Mouse (Mus musculus) c-Kit-positive CD71-negative TER-119-negative erythroid progenitor cells, embryonic 14.5 days (primary cell): ENCODE results near the gene Il10rb.
A peak's percentile ranks its signal among the peaks of the same experiment; 100 is the strongest.

Experiments
- DNase-seq: peaks from one replicate; pipeline ENCODE4 v3.0.0-alpha.2; 2013; ENCODE audit warnings: low read depth

Gene Il10rb

DNA sequence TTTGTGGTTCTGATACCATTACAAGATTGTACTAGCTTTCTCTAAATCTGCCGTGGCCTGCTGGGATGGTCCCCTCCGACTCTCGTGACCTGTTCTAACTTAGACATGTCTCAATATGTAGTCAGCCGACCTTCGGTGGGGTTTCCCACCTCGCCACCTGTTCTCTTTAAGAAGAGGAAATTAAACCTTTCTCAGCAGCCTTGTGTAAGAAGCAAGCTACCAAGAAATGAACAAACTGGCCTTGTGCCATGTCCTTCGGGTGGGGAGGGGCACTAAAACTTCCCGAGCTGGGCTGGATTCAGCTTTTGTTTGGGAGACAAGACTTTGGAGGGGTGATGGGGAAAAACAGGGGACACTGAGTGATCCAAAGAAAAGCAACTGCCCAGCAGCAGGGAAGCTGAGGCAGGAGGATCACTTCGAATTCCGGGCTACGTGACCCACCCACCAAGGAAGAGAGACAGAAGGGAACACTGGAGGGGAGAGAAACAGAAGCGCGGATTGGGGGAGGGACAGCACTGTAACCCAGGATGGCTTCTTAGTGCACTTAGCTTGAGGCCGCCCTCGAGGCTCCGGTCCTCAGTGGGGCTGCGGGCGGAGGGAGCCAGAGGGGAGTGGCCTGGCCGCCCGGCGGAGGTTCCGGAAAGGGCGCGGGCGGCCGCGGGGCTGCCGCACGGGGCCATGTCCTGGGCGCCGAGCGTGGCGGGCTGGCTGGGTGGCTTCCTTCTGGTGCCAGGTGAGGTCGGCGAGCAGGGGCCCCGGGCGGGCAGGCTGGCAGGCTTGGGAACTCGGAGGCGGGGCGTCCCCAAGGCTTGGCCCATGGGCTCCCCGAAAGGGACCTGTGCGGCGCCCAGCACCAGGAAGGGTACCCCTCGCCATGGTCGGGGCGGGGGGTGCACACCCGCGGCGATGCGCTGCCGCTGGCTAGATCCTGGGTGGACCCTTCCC, at the start of gene Il10rb:
Gene Il10rb, plus strand, starts transcription at position 525 of the 945 bp plus-strand sequence.
- DNase-seq: peak; percentile 47

- no peak for DNase-seq
Measured at GRCm38 (mm10) chr16:91356760-91357525, 49.0 kb upstream of the Il10rb start.

GRCm38 (mm10) chr16:91357526-91357900, 48.5 kb upstream of the Il10rb start:
- DNase-seq: no peak

GRCm38 (mm10) chr16:91358555-91358954, 47.4 kb upstream of the Il10rb start:
- DNase-seq: peak; percentile 80

DNA sequence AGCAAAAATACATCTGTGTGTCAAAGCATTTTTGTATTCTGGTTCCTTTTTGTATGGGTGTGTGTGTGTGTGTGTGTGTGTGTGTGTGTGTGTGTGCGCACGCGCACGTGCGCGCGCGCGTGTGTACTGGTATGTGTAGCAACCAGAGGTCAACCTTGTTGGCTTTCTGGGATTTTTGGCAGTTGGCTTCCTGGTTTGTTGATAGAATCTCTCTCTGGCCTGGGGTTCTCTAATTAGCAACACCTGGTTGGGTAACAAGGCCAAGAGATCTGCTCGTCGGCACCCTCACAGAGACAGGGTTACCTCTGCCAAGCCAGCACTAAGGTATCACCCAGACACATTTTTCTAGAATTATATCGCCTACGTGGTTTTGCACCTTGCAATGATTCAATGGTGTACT, 46.4 kb upstream of the Il10rb start:
- no peak for DNase-seq

- DNase-seq: no peak
Measured at GRCm38 (mm10) chr16:91360162-91360561, 45.8 kb upstream of the Il10rb start.

DNA sequence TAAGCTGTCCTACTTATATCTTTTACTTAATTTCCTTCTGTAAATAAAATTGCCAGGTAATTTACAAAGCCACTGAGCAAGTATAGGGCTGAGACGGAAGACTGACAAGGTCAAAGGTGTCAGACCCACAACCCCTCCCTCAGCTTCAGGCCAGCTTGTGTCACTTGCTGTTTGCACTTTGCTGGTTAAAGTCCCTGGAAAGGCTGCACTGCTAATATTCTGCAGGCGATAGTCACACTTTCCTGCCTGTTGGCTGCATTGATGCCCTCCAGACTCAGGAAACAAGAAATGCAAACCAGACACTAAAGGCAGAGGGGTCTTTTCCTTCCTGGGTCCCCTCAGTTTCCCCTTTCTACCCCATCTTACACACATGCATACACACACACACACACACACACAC, 44.0 kb upstream of the Il10rb start:
- DNase-seq: no peak

GRCm38 (mm10) chr16:91362616-91363272, 43.2 kb upstream of the Il10rb start:
- no peak for DNase-seq

DNA sequence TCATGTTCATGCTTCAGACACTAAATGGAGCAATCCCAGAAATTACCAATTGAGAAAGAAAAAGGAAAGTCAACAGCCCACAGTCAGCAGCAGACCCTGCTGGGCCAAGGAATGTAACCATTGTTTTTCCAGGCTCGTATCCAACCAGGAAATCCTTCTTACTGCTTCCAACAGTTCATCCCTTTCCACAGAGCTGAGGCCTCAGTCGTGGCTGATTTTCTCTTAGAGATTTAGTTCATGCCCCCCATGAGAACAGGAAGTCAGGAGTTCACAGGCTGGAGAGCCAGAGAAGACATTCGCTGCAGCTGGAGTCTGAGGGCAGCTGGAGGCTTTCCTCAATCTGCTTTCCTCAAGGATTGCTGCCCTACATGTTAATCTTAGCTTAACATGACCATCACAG, 42.5 kb upstream of the Il10rb start:
- DNase-seq: no peak

DNA sequence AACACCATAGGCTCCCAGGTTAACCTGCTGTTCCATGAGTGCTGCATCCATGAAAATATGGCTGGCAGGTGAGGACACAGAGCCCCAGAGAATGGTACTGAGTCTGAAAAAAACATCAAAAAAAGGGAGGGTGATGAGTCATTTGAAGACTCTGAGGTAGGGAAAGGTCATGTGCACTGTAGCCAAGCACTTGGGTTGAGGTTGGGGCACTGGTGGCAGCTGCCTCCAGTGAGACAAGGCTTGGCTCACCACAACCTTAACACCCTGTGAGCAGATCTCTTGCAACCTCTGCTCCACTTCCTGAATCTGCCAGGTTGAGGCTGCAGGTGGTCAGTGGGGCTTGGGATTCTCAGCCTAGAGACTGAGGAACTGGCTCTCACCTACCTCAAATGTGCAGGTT, 39.4 kb upstream of the Il10rb start:
- no peak for DNase-seq

- no peak for DNase-seq
Measured at GRCm38 (mm10) chr16:91367066-91367465, 38.9 kb upstream of the Il10rb start.

DNA sequence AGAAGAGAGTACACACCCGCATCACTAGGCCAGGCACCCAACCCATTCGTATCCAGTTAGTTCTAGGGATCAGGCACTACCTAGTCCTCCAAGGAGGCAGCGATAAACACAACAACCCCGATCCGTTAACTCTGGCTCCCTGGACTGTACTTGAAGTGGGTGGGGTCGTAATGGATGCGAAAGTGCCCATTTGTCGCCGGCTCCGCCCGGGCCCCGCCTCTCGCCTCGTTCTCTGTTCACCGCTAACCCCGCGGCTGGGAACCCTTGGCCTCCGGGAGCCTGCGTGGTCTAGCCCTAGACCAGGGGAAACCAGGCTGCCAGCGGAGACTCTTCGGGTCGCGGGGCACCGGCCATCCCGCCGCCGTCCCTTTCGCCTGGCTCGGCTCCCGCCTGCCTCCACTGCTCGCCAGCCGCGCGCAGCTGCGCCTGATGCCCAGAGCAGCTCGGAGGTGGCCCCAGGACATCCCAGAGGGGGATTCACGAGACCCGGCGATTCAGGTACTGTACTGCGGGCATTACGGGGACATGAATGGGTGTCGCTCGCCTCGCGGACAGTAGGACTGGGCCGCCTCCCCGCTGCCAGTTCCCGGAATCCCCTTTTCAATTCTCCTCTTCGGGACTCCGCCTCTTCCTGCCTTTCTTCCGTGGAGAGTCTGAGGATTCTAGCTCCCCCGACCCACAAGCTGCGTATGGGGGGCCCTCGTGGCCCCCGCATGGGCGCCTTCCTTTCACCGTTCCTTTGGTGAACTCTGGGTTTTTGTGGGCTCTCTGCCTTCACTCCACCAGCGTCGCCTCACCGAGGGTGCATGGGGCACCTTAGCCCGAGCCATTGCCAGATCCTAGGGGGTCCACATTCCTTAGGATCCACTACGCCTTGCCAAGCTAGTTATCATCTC, 33.1 kb upstream of the Il10rb start, which contains the start of gene Ifnar2:
Gene Ifnar2, plus strand, starts transcription at position 207 of the 896 bp plus-strand sequence.
- no peak for DNase-seq

GRCm38 (mm10) chr16:91373473-91374252, 32.3 kb upstream of the Il10rb start:
- no peak for DNase-seq

DNA sequence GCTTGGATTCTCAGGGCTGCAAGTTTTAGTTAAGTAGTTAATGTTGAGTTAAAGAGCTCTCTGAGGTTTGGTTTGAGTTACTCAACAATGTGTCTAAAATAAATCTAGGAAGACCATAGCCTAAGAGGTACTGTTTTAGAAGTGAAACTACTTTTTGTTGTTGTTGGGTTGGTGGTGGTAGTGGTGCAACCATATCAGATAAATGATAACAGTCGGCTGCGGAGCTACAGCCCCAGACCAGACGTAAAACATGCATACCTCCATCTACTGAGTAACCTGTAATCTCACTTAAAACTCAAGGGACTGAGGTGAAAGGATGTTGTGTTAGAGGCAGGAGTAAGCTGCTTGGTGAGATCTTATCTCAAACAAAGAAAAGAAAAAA, 31.7 kb upstream of the Il10rb start:
- no peak for DNase-seq

DNA sequence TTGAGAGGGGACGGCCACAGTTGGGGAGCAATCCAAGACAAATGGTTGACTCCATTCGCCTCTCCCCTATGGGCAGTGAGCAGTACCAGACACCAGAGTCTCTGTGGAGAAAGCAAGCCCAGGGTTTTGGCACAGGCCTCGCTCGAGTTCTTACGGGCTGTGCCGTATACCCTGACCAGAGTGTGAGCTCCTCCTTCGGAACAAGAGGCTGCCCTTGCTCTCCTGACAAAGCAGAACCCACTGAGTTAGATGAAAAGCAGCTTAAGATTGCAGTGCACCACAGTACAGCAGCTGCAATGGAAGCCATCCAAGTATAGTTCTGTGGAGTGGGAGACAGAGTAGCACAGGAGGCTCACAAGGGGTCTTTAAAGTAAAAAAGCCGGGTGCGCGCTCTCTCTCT, 29.3 kb upstream of the Il10rb start:
- no peak for DNase-seq

DNA sequence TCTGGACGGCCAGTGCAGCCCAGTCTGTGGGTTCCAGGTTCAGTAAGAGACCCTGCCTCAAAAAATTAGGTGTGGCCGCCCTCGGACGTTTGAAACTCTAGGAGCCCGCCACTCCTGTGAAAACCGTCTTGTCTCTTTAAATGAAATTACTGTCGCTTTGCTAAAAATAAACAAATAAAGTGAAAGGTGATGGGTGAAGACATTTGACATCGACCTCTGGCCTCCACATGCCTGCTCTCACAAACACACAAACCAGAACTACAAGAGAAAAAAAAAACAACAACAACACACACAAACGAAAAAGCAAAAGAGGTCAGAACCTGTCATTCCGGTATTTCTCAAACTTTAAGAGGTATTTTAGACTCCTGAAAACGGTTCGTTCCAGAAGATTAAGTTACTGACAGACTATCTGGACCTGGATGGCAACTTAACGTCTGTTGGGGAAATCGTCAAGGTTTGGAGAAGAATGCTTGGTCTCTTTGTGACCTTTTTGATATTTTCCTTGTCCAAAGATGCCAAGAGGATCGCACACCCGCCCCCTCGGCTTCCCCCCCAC, 27.5 kb upstream of the Il10rb start:
- no peak for DNase-seq

DNA sequence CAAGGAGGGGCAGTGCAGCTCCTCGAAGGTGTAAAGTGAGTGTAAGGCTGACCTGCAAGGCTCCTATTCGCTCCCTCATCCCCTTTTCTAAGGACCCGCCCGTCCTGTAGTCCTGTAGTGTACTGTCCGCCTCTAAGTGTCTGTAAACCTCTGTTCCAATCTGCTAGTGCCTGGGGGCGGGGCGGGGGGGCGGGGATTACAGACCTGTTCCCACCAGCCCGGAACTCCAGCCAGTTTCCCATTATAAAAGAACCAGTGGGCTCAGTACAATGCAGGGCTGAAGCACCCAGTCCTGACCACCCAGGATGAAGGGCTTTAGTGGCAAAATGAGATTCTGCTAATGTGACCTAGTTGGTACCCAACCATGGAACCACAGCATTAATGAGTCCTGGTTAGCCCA, 27.0 kb upstream of the Il10rb start:
- DNase-seq: no peak

- DNase-seq: no peak
Measured at GRCm38 (mm10) chr16:91379412-91379811, 26.6 kb upstream of the Il10rb start.

- no peak for DNase-seq
Measured at GRCm38 (mm10) chr16:91380151-91380550, 25.8 kb upstream of the Il10rb start.

DNA sequence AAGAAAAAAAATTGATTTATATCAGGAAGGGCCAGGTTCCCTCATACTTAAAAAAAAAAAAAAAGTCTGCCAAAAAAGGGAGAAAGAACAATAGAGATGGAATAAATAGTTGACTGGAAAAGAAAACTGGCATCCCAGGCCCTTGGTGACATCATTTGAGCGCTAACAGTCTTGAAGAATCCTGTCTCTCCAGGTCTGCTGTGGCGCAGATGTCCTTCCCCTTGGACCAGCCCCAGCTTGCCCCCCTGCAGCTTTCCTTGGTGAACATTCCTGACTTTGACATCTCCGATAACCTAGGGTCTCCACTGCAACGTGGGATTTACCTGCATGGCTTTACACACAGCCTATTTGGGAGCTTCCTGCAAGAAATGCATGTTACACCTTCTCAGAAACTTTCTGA, 24.4 kb upstream of the Il10rb start:
- no peak for DNase-seq
